Mouse (Mus musculus) midbrain, embryonic 10.5 days (tissue): ENCODE measurements around the gene Bfsp1. TPM values are rescaled to one million over a fixed set of nuclear protein-coding genes. Genes with fewer than 3 reads are reported as not detected.

Experiments used
- DNase-seq: peaks from one replicate; pipeline ENCODE4 v3.0.0-alpha.2; 2017; ENCODE audit warnings: low spot score
- H3K27ac ChIP-seq: fragments of 300-500 bp; sonication (generic); replicated peaks from 2 replicates; pipeline ENCODE4 v1.5.1; 2016; ENCODE audit warnings: mild to moderate bottlenecking
- H3K27me3 ChIP-seq: fragments of 300-500 bp; sonication (generic); 2 replicates; pipeline ENCODE4 v1.6.1; 2016; ENCODE audit warnings: low read depth, mild to moderate bottlenecking; ENCODE audit not compliant: poor library complexity, severe bottlenecking
- H3K36me3 ChIP-seq: fragments of 300-500 bp; sonication (generic); 2 replicates; pipeline ENCODE4 v1.6.1; 2016; ENCODE audit warnings: mild to moderate bottlenecking, moderate library complexity
- H3K4me1 ChIP-seq: fragments of 300-500 bp; sonication (generic); 2 replicates; pipeline ENCODE4 v1.6.1; 2016
- H3K4me3 ChIP-seq: fragments of 300-500 bp; sonication (generic); 2 replicates; pipeline ENCODE4 v1.5.1; 2016; ENCODE audit warnings: mild to moderate bottlenecking, moderate library complexity
- H3K9me3 ChIP-seq: fragments of 300-500 bp; sonication (generic); replicated peaks from 2 replicates; pipeline ENCODE4 v1.6.1; 2016; ENCODE audit warnings: mild to moderate bottlenecking
- WGBS: fragments of 180-500 bp; shearing (Covaris S2); methylation state at CpG from one replicate; pipeline ENCODE4 v1.1.7; 2016; 5-methylcytosine and 5-hydroxymethylcytosine counted together
- polyA plus RNA-seq: library from polyadenylated mRNA; unstranded; fragments of >200 nt; fragmentation: Nextera tagmentation; extraction: Ambion mirVana; gene quantifications from 2 replicates; pipeline ENCODE4 v1.2.1, GENCODE M21; 2016

Gene Bfsp1
- polyA plus RNA-seq, 1 experiment from 2014 or later, result 1.7 TPM

- no peaks in the 10 kb centered on the region for H3K27me3 ChIP-seq
- no peaks in the 10 kb centered on the region; the same call in 1 of the 2 replicates for H3K9me3 ChIP-seq
- no peak for DNase-seq
- no peak overlapping the region for H3K27ac ChIP-seq
- peaks cover 6% of the 10 kb centered on the region; the same call in 1 of the 2 replicates for H3K4me1 ChIP-seq
- no peak overlapping the region for H3K4me3 ChIP-seq
- no peaks in the 10 kb centered on the region for H3K36me3 ChIP-seq
- WGBS, result 71% methylated on average over 5 of the region's 5 CpGs
These were observed 54.2 kb downstream of the Bfsp1 start for GRCm38 (mm10) chr2:143808789-143809188.

DNA sequence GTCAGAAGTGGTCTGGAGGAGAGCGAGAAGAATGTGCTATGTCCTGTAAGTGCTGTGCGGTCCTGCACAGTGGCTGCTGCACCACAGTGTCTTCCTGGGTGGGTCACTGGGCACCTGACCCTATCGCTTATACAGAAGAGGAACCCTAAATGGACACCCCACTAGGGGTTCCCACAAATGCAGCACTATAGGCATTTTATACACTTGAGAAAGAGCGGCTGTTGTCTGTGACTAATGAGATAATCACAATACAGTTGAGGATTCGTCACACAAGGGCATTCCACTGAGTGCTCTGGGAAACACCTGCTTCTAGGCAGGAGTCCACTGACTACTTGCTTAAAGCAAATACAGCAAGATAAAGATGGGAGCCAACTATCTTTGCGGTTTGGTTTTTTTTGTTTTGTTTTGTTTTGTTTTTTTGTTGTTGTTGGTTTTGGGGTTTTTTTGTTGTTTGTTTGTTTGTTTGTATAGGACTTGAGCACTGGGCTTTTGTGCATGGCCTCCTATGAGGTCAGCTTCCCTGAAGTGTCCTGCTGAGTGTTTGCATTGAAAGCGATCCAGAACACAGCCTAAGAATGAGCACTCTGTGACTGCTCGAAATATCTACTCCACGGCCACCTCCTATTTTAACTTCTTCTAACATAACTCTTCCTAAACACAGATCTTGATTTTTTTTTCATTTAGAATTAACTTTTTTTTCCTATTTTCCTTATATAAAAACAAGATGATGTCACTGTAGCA is 55.9 kb downstream of the Bfsp1 start:
- H3K36me3 ChIP-seq, result no peaks in the 10 kb centered on the region
- H3K4me3 ChIP-seq, result no peak overlapping the region
- no peak for DNase-seq
- peaks cover 6% of the 10 kb centered on the region; the same call in 1 of the 2 replicates for H3K4me1 ChIP-seq
- 78% methylated on average over 9 of the region's 9 CpGs for WGBS
- no peak overlapping the region for H3K27ac ChIP-seq
- H3K27me3 ChIP-seq, result no peaks in the 10 kb centered on the region
- no peaks in the 10 kb centered on the region; the same call in 1 of the 2 replicates for H3K9me3 ChIP-seq

DNA sequence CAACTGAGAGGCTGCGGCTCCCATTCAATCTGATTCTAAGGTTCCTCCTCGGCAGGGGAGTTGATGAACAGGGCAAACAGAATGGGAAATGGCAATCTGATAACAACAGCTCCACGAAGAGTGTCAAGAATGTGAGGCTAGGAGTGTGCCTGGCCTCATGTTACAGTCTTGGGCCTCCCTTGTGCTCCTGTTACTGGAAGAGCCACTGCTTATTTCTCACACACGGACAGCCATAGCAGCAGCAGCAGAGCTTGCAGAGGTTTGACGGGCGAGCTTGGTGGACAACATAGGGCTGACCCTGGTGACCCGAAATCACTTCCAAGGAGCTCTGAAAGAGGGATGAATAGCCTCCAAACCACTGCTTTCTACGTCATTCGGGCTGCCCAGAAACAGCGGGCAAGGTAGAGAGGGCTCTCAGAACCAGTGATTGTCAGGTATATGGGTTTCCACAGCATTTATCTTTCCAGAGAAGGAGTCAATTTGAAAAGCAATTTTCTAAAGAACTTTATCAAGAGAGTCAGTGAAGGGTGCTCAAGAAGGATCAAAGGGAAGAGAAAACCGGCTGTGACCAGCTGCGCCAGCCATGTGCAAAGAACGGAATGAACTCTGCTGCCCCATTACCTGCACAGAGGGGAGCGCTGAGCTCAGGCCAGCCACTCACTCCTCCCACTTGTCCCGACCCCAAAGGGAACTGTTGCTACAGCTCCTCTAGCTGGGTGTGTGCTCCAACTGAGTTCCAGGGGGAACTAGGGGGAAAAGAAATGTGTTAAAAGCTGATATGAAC is 56.6 kb downstream of the Bfsp1 start:
- DNase-seq, result no peak
- no peaks in the 10 kb centered on the region; the same call in 1 of the 2 replicates for H3K9me3 ChIP-seq
- WGBS, result 73% methylated on average over 15 of the region's 15 CpGs
- no peak overlapping the region for H3K27ac ChIP-seq
- H3K4me3 ChIP-seq, result no peak overlapping the region
- peaks cover 6% of the 10 kb centered on the region; the same call in 1 of the 2 replicates for H3K4me1 ChIP-seq
- H3K36me3 ChIP-seq, result no peaks in the 10 kb centered on the region
- no peaks in the 10 kb centered on the region for H3K27me3 ChIP-seq

DNA sequence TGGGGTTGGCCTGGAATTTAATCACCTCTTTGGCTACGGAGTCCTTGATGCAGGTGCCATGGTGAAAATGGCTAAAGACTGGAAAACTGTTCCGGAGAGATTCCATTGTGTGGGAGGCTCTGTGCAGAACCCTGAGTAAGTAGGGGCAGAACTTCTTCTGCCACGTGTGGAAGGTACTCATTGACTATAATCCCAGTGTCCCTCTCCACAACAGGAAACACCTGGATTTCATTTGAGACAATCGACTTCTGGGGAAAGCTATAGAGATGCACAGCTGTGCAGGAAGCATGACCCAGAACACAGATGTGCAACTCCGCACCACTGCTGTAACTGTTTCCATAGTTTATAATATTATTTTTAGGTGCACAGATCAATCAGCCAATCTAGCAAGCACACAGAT is 61.9 kb downstream of the Bfsp1 start:
- no peaks in the 10 kb centered on the region; the same call in 1 of the 2 replicates for H3K9me3 ChIP-seq
- no peak overlapping the region for H3K27ac ChIP-seq
- H3K4me3 ChIP-seq, result no peak overlapping the region
- no peaks in the 10 kb centered on the region for H3K4me1 ChIP-seq
- no peaks in the 10 kb centered on the region for H3K27me3 ChIP-seq
- no peaks in the 10 kb centered on the region for H3K36me3 ChIP-seq
- DNase-seq, result no peak
- 85% methylated on average over 5 of the region's 5 CpGs for WGBS

DNA sequence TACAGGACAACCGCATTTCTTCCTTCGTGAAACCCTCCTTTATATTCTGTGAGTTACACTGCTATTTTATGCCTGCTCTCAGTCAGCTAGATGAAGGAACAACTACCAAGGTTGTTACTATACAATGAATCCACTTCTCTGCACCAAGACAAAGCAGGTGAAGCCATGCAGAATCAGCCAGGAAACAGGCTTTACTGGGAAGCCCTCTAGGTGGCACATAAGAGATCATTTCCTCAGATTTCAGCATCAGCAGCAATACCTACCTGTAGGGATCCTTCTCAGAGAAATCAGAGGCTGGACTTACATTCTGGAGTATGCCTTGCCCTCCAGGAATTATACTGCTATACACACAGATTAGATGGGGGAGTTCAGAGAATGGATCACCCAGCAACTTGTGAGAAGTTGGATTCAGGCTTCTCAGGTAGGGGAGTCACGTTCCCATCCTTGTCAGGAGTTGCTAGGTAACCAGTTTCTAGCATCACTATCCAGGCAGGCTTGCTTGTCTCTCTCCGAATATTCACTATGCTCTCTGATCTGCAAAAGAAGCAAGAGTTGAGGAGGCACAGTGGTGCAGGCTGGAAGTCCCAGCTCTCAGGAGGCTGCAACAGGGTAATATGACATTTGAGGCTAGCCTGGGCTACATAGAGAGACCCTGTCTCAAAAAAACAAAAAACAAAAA is 66.5 kb downstream of the Bfsp1 start:
- WGBS, result 78% methylated on average over 4 of the region's 4 CpGs

DNA sequence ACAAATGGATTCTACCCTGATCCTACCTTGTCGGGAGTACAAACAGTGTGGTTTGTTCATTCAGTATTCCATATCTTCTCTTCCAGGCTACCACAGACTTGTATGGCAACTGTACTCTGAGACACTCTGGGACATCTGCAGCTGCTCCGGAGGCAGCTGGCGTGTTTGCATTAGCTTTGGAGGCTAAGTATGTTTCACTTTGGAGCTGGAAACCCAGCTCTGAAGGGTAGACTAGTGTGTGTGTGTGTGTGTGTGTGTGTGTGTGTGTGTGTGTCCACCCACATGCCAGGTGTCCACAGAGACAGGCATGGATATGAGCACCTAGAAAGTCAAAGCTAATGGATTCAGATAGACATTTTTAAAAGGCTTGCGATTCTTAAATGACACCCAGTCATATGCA is 67.1 kb downstream of the Bfsp1 start:
- H3K27me3 ChIP-seq, result no peaks in the 10 kb centered on the region
- no peaks in the 10 kb centered on the region for H3K9me3 ChIP-seq
- no peak overlapping the region for H3K27ac ChIP-seq
- H3K4me1 ChIP-seq, result no peaks in the 10 kb centered on the region
- H3K4me3 ChIP-seq, result no peak overlapping the region
- DNase-seq, result no peak
- WGBS, result 91% methylated on average over 4 of the region's 4 CpGs
- no peaks in the 10 kb centered on the region for H3K36me3 ChIP-seq

More for the DNA sequence above, 66.5 kb downstream of the Bfsp1 start:
- Histone ChIP-seq H3K4me3 (no peak overlapping the region), H3K27ac (no peak overlapping the region), H3K9me3 (no peaks in the 10 kb centered on the region), H3K27me3 (no peaks in the 10 kb centered on the region), H3K4me1 (no peaks in the 10 kb centered on the region), H3K36me3 (no peaks in the 10 kb centered on the region)
- DNase-seq, result no peak

DNA sequence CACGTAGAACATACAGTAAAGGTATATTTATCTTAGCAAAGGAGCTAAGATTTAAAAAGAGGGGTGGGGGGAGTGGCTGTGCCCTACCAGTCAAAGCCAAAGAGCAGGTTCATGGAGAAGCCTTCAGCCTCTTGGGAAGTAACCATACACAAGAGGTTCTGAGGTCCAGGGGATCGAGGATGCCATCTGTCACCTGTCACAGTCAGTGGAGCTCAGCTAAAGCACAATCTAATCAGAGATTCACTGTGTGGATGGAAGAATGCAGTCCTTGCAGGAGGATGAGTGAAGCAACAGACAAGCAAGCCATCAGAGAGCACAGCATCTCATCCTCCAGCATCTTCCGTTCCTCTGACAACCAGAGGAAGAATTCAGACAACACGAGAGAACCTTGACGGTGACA is 73.1 kb downstream of the Bfsp1 start:
- Histone ChIP-seq H3K4me3 (no peak overlapping the region), H3K27ac (no peak overlapping the region), H3K9me3 (no peaks in the 10 kb centered on the region), H3K4me1 (no peaks in the 10 kb centered on the region), H3K27me3 (no peaks in the 10 kb centered on the region), H3K36me3 (no peaks in the 10 kb centered on the region)
- DNase-seq, result no peak
- 87% methylated on average over 5 of the region's 5 CpGs for WGBS

DNA sequence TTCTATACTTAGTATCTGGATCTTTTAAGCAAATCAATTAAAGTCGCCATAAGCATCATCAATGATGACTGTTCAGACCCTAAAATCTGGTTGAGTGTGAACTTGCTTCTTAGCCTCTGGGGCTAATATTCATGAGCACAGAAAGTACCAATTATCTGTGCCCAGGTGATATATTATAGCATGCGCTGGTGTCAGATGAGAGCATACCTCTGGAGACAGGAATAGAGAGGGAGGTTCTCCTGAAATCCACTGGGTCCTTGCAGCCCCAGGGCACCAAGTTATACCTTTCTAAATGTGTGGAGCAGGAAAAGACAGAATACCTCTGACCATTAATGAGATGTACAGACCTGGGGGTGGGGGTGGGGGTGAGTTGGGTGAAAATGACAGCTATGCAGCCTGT is 82.7 kb downstream of the Bfsp1 start:
- Histone ChIP-seq H3K4me1 (no peaks in the 10 kb centered on the region), H3K36me3 (no peaks in the 10 kb centered on the region), H3K9me3 (no peaks in the 10 kb centered on the region), H3K27me3 (no peaks in the 10 kb centered on the region), H3K27ac (no peak overlapping the region), H3K4me3 (no peak overlapping the region)
- DNase-seq, result no peak
- WGBS, result 89% methylated on average over 2 of the region's 2 CpGs

Other genes with a start within 250 kb of the Bfsp1 start
- 314 and 333 TPM in 2 replicates for gene Dstn, start 52.1 kb upstream of the Bfsp1 start, polyA plus RNA-seq
- 41.7 and 48.0 TPM in 2 replicates for gene Rrbp1, start 148.1 kb upstream of the Bfsp1 start, polyA plus RNA-seq
- not detected in 2 replicates for gene Banf2, start 169.9 kb upstream of the Bfsp1 start, polyA plus RNA-seq